Mouse (Mus musculus): ENCODE data around the gene Mrpl16.

Mrpl16 gene

DNA sequence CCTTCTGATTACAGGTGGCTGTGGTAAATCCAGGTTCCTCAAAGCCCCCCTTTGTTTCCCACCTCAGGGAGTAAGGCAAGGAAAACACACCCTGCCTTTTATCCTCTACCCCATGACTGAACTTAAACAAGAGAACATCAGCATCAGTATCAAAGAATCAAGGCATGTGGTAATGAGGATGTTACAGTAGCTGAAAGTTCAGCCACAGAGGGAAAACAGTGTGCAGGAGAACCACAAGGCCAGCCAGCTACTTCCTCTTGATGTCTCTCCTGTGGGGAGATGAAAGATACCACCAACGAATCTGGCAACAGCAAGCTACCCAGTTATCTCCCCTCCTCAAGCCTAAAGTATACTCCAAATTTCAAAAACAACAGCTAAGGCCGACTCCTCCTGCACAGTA is 37.1 kb downstream of the Mrpl16 start:
- no peak for DNase-seq (ENCODE audit: low spot score)

DNA sequence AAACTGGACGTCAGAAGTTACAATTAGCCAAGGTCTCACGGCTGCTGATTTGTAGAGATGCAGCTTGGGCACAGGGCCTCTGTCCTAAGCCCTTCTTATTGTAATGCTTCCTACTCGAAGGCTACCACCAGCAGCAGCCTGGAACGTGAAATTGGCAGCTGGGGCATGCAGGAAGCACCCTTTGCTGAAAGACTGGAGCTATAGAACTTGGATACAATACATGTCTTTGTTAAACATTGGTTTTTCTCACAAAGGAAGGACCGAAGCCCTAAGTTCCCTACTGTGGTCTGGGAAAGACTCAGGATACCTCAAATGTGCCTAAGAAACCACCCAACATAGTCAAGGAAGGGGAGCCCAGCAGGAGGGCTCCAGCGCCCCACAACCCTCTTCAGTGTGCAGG is 37.6 kb downstream of the Mrpl16 start:
- no peak for DNase-seq (ENCODE audit: low spot score)

DNA sequence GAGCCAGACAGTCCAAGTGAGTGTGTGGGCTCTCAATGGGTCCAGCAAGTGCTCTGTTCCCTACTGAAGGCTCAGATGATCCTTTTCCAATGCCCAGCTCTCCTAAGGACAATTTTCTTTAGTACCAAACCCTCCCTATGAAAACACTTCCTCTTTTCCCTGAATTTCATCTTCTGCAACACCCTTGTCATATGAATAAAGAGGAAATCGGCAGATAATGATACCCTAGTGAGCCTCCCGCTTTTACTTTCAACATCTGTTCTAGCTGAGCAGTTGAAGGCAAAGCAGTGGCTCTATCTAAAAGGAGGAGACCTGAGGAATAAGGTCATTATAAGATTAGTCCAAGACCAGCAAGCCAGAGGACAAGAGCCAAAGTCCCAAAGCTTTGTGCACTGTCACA is 38.3 kb downstream of the Mrpl16 start:
- no peak for DNase-seq (ENCODE audit: low spot score)

DNA sequence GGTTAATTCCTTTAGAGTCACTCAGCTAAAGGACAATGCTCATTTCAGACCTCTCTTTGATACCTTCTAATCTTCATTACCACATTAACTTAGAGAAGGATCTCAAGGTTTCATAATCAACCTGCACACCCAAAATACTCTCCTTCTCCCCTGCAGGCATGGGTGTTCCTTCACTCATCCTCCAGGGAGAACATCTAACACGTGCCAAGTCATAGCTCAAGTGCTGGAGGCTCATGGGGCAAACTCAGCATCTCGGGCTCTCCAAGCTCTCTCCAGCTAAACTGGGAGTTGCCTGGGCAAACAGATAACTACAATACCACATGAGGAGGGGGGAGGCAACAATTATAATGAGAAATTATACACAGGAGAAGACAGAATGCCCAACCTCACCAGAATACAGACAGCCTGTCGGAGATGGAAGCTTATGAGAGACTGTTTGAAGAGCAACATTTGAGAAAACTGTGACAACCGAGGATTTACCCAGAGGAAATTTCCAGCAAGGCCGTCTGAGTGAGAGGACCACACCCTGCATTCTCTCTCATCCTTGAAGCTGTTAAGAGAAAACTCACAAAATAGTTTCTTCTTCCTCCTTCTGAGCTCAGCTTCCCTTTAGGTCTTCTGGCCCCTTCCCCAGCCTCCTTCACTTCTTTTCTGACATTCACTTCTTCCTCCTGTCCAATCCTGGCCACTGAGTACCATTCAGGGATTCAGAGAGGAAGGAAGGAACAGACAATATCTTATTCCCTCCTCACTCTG is 40.0 kb downstream of the Mrpl16 start:
- DNase-seq (ENCODE audit: low spot score): no peak

DNA sequence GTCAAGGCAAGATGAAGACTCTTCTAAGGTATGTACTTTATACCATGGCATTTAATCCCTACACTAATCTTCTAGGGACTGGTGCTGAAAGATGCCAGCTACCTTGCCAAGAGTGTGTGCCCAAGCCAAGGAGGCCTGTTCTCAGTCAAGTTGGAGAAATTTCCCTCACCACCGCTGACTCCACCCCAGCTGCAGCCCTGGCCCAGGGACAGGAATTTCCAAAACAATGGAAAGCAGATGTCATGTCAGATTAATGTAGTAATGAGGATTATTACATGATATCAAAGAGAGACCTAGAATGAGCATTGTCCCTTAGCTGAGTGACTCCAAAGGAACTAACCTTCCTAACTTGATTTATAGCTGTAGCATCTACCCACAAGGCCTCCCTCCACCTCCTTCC is 40.7 kb downstream of the Mrpl16 start:
- no peak for DNase-seq (ENCODE audit: low spot score)

DNA sequence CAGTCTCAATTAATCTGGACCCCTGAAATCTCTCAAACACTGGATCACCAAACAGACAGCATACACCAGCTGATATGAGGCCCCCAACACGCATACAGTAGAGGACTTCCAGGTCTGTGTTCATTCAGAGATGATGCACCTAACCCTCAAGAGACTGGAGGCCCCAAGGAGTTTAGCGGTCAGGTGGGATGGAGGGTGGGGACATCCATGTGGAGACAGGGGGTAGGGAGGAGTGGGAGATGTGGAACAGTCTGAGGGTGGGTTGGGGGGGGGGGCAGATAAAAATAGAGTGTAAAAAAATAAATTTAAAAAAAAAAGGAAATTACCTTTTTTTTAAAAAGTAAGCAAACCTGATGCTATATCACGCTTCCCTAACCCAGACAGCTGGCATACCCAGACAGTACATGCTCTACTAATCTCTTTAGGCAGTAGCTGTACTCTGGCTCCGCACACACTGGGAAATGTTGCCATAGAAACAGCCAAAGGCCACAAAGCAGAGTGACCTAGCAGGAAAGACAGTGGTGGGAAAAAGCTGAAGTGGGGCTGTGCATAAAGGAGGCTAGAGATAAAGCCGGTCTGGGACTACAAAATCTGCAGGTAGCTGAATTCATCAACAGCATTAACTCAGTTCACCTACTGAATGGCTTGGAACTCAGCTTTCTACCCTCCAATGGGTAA is 41.6 kb downstream of the Mrpl16 start:
- no peak for DNase-seq (ENCODE audit: low spot score)

DNA sequence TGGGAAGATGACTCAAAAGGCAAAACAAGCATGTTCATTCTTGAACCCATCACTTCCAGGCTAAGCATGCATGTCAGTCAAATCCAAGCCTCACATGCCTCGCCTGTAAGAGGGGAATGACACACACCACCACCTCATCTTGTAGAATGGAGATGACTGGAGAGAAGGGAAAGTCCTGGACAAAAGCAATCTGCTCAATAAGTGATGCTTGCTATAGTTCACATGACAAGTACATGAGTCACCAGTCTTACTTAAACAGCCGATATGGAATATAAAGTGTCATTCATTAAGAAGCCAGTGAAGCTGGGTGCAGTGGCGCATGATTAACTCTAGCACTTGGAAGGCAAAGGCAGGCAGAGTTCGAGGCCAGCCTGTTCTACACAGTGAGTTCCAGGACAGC is 42.9 kb downstream of the Mrpl16 start:
- no peak for DNase-seq (ENCODE audit: low spot score)

DNA sequence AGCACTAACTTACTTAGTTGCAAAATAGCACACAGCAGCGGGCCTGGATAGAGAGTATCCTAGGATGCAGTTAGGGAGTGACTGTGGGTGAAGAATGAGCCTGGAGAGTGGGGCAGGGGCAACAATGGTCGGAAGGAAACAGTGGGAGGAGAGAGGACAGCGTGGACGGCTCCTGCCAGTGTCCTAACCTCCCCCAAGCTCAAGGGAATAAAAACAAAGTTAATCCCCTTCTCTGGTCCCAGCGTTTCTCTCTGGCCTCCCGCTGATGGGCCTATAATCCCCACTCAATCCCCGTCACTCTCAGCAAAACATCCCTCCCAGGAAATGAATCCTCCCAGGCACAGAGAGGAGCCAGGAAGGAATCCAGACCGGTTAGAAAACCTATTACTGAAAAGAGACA is 43.5 kb downstream of the Mrpl16 start:
- no peak for DNase-seq (ENCODE audit: low spot score)

DNA sequence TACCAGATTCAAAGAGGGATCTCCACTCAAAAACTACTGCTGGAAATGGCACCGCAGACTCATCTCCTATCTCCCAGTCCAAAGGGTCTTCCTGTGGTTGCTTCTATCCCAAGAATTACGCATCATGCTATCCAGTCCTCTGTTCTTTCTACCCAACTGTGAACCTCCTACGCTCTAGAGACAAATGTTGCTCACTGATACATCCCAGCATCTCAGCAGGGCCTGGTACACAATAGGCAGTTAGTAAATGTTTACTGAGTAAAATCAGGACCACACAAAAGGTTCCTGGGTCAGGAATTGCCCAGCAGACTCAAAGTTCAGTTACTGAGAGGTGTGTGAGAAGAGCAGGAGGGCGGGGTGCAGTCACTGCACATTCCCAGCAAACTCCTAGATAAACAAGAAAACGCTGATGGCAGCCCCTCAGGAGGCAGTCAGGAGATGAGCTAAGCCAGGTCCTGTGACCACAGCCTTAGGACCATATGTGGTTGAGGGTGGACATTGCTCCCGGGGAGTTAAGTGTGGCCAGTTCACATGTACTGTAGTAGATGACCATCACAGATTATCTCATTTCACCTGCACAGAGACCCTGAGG is 44.6 kb downstream of the Mrpl16 start:
- DNase-seq (ENCODE audit: low spot score): no peak

DNA sequence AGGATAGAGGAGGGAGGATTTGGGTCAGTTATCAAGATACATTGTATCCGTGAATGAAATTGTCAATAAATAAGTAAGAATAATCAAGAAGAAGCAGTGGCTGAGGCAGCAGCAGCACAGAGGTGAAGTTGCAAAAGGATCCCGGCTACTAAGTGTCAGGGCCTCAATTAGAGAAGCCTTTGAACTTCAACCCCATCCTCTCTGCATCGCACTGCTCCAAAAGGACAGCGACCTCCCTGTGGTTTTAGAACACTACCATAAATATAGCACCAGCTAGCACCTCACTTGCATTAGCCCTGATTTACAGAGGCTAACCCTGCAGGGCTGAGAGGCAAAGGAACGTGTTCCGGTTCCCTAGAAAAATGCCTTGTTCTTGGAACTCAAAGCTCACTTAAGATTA is 46.5 kb downstream of the Mrpl16 start:
- no peak for DNase-seq (ENCODE audit: low spot score)

DNA sequence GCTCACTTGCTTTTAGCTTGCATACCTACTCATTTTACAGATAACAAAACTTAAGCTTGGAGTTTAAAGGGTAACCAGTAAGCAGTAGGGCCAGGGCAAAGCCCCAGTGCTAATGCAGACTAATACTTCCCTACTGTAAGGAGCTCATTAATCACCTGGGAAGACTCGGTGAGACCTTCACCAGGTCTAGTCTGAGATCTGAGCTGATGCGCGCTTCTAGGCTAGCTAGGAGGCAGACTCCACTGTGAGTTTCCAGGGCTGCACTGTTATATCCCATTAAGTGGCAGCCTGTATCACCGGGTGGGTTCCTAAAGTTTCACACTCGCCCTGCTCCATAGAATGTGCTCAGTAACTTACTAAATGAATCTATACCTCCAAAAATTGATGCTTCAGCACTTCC is 47.4 kb downstream of the Mrpl16 start:
- DNase-seq (ENCODE audit: low spot score): no peak

DNA sequence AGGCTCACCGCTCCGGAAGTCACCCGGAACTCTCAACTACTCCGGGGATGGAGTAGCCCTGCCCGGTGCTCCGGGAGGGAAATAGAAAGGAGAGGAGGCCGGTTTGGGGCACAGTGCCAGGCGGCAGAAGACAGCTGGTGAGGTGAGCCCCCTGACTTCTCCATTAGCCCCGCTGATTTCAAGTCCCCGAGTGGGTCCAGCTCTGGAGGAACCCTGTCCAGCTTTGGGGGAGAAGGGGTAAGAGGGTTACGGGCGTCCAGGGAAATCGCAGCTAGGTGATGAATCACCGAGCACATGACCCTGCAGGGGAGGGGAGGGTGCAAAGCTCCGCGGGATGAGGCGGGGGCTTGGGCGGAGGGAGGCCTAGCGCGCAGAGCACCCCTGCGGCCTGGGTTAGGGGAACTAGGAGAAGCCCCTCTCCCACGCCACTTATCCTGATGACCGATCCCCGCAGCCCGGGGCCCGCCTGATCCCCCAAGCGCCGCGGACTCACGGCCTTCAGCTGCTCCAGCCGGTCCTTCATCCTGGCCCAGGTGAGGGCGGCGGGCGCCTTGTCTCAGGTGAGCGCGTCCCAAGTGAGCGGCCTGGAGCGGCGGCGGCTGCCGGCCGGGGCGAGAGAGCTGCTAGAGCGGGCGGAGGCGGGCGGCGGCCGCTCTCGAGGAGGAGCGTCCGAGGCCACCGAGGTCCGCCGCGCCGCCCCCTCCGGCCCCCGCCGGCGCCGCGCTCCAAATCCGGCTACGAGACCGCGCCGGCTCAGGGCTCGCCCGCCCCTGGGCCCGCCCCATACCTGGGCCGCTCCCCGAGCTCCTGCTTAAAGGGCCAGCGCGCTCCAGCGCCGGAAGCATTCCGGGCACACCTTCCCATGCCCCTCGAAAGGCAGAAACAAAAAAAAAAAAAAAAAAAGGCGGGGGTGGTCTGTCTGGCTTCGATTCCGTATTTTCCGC is 48.3 kb downstream of the Mrpl16 start:
- peak; percentile 12 for DNase-seq (ENCODE audit: low spot score)

DNA sequence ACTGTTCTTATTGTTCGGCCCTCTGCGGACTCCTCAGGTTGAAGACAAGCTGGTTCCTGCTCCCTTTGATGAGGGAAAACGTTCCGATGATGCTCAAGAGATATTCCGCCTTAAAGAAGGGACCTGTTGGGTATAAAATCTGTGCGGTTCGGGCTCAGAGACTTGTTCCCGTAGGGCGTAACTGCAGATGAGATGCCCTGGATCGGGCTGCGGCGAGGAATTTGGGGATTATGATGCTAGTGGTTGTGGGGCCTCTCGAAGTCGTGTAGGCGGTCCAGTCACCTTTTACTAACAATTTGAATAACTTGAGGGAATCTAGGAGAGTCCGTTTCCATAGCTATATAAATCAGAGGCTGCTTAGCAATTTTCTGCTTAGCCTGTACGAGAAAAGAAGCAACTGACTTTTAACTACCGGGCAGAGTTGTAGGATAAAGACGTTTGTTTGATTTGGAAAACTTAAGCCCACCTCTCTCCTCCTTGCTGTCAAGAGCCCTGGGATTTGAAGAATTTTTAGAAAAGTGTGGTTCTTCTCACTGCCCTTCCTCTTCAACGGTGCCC is 49.0 kb downstream of the Mrpl16 start, which contains the start of gene Stx3:
TSS of gene Stx3 (minus strand) at position 261 of the 558 bp plus-strand sequence.
- DNase-seq (ENCODE audit: low spot score): no peak

DNA sequence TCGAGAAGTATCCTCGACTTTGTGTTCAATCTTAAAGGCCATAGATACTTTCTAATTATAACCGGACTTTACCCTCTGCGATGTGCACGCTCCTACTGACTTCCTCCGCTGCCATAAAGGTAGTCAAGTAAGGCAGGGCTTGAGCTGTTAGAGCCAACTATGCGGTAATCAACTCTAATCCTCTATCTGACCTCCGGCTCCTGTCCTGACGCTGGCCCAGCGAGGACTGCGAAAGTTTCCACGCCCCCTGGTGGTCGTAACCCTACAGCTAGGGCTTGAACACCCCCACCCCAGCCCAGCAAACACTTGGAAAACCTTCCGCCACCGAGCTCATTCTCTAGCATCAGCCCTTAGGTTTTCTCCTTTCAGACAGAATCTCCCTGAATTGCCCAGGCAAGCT is 49.6 kb downstream of the Mrpl16 start:
- DNase-seq (ENCODE audit: low spot score): peak; percentile 24

DNA sequence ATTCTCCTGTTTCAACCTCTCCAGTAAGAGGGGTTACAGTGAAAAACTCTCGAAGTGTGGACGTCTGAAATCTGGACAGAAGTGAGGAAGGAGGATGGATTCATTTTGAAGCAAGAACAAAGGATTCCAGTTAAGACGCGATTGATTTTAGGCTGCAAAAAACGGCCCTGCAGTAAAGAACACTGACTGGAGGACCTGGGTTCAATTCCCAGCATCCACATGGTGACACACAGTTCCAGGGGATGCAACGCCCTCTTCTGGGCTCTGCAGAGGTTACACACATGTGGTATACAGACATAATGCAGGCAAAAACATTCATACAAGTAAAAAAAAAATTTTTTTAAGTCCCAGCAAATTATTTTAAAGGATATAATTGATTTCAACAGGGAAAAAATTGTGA is 50.0 kb downstream of the Mrpl16 start:
- no peak for DNase-seq (ENCODE audit: low spot score)

DNA sequence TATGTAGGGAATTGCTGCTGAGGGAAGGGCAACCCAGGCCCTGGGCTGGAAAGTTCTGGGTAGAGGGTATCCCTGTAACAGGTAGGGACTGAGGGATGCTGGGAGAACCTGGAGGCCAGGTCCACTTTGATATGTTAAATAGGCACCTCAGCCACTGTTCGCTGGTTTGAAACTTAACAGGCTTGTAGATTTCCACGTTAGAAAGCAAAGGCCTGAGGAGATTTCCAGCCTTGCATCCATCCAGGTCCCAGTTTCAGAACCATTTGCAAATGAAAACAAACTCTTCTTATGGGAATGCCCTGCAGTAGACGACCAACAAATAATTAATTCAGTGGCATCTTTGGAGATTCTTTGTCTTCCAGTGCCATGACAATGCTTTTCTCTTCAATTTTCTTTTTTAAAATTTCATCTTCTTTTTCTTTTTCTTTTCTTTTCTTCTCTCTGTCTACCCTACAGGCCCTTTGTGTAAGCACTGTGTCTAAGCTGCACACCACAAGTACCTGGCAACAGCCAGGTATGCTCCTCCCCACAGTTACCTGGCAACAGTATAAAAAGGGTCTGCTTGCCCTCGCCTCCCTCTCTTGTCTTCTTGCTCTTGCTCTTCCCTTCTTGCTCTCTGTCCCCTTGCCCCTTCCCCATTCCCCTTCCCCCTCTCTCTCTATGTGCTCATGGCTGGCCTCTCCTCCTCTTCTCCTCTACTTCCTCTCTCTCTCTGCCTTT is 53.3 kb downstream of the Mrpl16 start:
- no peak for DNase-seq (ENCODE audit: low spot score)
